Comparison of ENCODE assay signal across 26 mouse cellular contexts in genomic region chr4:97461177-97461576, GRCm38 (mm10).
"Had no signal": no experiment of that assay in that cellular context is flagged by ENCODE, and none has a peak within 500 bp of the region (broad histone marks: within the 10 kb centered on the region; RNA-seq: fewer than 3 reads in every experiment).

No protein-coding gene starts in this region.

- H3K4me1 ChIP-seq: heart, embryonic 13.5 days; heart, embryonic 15.5 days; kidney, embryonic 15.5 days; liver, embryonic 12.5 days had no signal

- H3K9ac ChIP-seq: heart, embryonic 13.5 days; heart, embryonic 15.5 days; hindbrain, embryonic 12.5 days; hindbrain, embryonic 15.5 days; kidney, embryonic 15.5 days; limb, embryonic 13.5 days; limb, embryonic 15.5 days; liver, embryonic 12.5 days; liver, embryonic 14.5 days had no signal

- ATAC-seq: intestine, embryonic 16.5 days; liver, embryonic 12.5 days had no signal

- H3K27ac ChIP-seq: heart, adult 2 months; heart, embryonic 13.5 days; heart, embryonic 15.5 days; hindbrain, embryonic 12.5 days; hindbrain, embryonic 15.5 days; kidney, embryonic 15.5 days; kidney, postnatal 0 days; limb, embryonic 13.5 days; limb, embryonic 15.5 days; liver, embryonic 12.5 days; liver, embryonic 14.5 days had no signal

- DNase-seq: gastrocnemius, postnatal 14 days; gastrocnemius, postnatal 36 days; heart, adult 11 months; heart, adult 2 months; heart, postnatal 14 days; heart, postnatal 36 days; kidney, adult 11 months; kidney, adult 2 months; kidney, adult 9 months; kidney, postnatal 14 days; kidney, postnatal 36 days; layer of hippocampus, adult 9-11 months; layer of hippocampus, postnatal 36 days; left cerebral cortex, postnatal 4 days had no signal

- H3K27me3 ChIP-seq: heart, embryonic 13.5 days; heart, embryonic 15.5 days; hindbrain, embryonic 12.5 days; hindbrain, embryonic 15.5 days; kidney, embryonic 15.5 days; limb, embryonic 13.5 days; limb, embryonic 15.5 days; liver, embryonic 12.5 days had no signal

- H3K4me2 ChIP-seq: heart, embryonic 11.5 days; heart, embryonic 13.5 days; heart, embryonic 15.5 days; hindbrain, embryonic 12.5 days; hindbrain, embryonic 15.5 days; kidney, embryonic 15.5 days; limb, embryonic 13.5 days; limb, embryonic 15.5 days; liver, embryonic 12.5 days had no signal

- H3K36me3 ChIP-seq: heart, embryonic 13.5 days; heart, embryonic 15.5 days; hindbrain, embryonic 12.5 days; hindbrain, embryonic 15.5 days; kidney, embryonic 15.5 days; limb, embryonic 13.5 days; limb, embryonic 15.5 days; liver, embryonic 12.5 days had no signal

- H3K9me3 ChIP-seq: heart, embryonic 13.5 days; heart, embryonic 15.5 days; hindbrain, embryonic 12.5 days; hindbrain, embryonic 15.5 days; kidney, embryonic 15.5 days; limb, embryonic 13.5 days; limb, embryonic 15.5 days; liver, embryonic 12.5 days had no signal

- H3K4me3 ChIP-seq: heart, adult 2 months; heart, embryonic 13.5 days; heart, embryonic 15.5 days; hindbrain, embryonic 12.5 days; hindbrain, embryonic 15.5 days; kidney, embryonic 15.5 days; limb, embryonic 13.5 days; limb, embryonic 15.5 days; liver, embryonic 12.5 days had no signal
